Mouse (Mus musculus): ENCODE data around the gene Pnmal1. TPM values are rescaled to one million over a fixed set of nuclear protein-coding genes. Genes with fewer than 3 reads are reported as not detected.

Gene Pnmal1
- polyA plus RNA-seq, 1 experiment: 27.4 TPM

DNA sequence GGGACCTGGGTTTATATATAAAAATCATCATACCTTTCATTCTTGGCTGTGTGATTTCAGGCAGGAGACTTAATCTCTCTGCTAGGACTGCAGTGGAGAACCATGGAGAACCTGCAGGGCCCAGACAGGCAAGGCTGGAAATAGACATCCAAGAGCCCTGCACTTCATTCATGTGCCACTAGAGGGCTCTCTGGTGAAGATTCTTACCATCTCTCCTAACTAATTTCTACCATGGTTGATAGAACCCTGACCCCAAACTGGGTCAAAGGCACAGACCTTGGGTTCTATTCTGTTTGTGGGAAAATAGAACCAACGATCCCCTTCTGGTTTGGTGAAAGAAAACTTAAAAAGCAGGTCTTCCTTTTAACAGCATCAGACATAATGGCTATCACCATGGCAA lies 28.6 kb upstream of the Pnmal1 start:
- H3K27me3 ChIP-seq (ENCODE audit: control insufficient read depth, insufficient read depth, low read length): no peaks in the 10 kb centered on the region
- WGBS: 2% methylated on average over 1 of the region's 1 CpGs
- H3K4me3 ChIP-seq (replicated peaks; ENCODE audit: insufficient read depth, low read depth, low read length): no peak overlapping the region
- DNase-seq: peak; percentile 78 to 85
- no peak overlapping the region for H3K27ac ChIP-seq (ENCODE audit: insufficient read depth, low read length)
- TF ChIP-seq POLR2A (IDR thresholded peaks at IDR 0.05; ENCODE audit: borderline replicate concordance, insufficient read depth, low read length) (no peak), CTCF (IDR thresholded peaks at IDR 0.05; ENCODE audit: borderline replicate concordance, insufficient read depth, low read depth, low read length) (peak; percentile 68; the same call in 1 of the 2 replicates)
- H3K4me1 ChIP-seq (ENCODE audit: control insufficient read depth, insufficient read depth, low read length): no peaks in the 10 kb centered on the region

DNA sequence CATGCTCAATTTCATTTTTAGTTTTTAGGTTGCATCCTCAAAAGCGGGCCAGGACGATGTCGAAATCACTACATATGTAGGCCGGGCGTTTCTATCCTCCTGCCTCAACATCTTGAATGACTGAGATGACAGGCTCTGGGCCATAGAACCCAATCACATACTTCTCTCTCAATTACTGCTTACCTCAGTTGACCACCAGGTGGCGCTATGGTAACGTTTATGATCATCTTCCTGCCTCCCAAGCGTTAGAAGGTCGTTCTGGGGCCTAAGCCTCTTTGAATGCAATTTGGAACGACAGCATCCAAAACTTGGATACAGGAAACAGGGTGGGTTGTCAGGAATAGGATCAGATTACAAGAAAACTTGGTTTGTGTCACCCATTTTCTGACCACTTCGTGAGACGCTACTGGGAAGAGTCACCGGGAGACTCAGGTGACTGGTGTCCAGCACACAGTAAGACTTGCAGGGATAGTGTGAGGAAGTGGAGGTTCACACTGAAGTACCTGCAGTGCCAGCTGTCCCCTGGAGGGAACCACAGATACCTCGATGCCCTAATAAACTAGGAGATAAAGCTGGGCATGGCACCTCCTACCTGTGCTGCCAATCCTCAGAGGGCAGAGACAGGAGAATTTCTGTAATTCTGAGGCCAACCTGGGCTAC lies 27.4 kb upstream of the Pnmal1 start:
- H3K27me3 ChIP-seq (ENCODE audit: control insufficient read depth, insufficient read depth, low read length): no peaks in the 10 kb centered on the region
- TF ChIP-seq CTCF (IDR thresholded peaks at IDR 0.05; ENCODE audit: borderline replicate concordance, insufficient read depth, low read depth, low read length) (peak; percentile 78), POLR2A (IDR thresholded peaks at IDR 0.05; ENCODE audit: borderline replicate concordance, insufficient read depth, low read length) (no peak)
- H3K4me3 ChIP-seq (replicated peaks; ENCODE audit: insufficient read depth, low read depth, low read length): no peak overlapping the region
- no peak overlapping the region for H3K27ac ChIP-seq (ENCODE audit: insufficient read depth, low read length)
- DNase-seq: peak; percentile 84 to 91
- H3K4me1 ChIP-seq (ENCODE audit: control insufficient read depth, insufficient read depth, low read length): no peaks in the 10 kb centered on the region
- WGBS: 7% methylated on average over 14 of the region's 14 CpGs

DNA sequence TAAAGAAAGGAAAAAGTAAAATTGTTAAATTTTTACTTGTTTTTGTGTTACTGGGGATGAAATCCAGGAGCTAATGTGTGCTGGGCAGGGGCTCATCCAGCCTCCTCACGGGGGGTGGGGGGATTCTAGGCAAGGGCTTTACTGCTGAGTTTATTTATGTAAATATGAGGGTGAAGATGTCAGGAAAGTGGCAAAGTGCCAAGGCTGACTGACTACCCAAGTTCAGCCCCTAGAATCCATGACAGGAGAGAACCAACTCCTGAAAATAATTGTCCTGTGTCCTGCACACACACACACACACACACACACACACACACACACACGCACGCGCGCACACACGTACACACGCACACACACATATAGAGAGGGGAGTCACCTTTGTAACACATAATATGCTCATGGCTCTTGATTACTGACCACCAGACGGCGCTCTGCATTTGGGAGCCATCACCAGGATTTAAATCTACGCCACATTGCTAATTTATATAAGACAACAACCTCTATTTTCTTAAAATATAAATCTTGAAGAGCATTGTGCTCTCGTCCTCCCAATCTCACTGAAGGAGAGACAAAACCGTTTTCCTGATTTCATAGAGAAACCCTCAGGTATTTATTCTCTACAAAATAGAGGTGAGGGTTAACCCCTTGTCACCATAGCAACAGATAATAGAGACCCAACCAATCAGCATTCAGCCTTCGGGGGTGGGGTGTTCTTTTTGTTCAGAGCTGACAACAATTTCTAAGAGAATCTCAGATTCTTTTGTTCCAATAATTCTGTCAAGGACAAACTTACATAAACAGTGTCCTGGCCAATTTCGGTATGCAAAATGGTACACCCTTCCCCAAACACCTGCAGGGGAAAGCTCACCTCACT lies 26.5 kb upstream of the Pnmal1 start:
- peak; percentile 73 to 77 for DNase-seq
- no peak overlapping the region for H3K4me3 ChIP-seq (replicated peaks; ENCODE audit: insufficient read depth, low read depth, low read length)
- TF ChIP-seq CTCF (IDR thresholded peaks at IDR 0.05; ENCODE audit: borderline replicate concordance, insufficient read depth, low read depth, low read length) (peak; percentile 58; the same call in 1 of the 2 replicates), POLR2A (IDR thresholded peaks at IDR 0.05; ENCODE audit: borderline replicate concordance, insufficient read depth, low read length) (no peak)
- peaks cover under 1% of the 10 kb centered on the region; the same call in 1 of the 2 replicates for H3K4me1 ChIP-seq (ENCODE audit: control insufficient read depth, insufficient read depth, low read length)
- no peak overlapping the region for H3K27ac ChIP-seq (ENCODE audit: insufficient read depth, low read length)
- 21% methylated on average over 14 of the region's 14 CpGs for WGBS
- no peaks in the 10 kb centered on the region for H3K27me3 ChIP-seq (ENCODE audit: control insufficient read depth, insufficient read depth, low read length)

- Histone ChIP-seq H3K4me1 (ENCODE audit: control insufficient read depth, insufficient read depth, low read length) (peaks cover 4% of the 10 kb centered on the region), H3K27me3 (ENCODE audit: control insufficient read depth, insufficient read depth, low read length) (no peaks in the 10 kb centered on the region), H3K4me3 (replicated peaks; ENCODE audit: insufficient read depth, low read depth, low read length) (no peak overlapping the region), H3K27ac (ENCODE audit: insufficient read depth, low read length) (no peak overlapping the region)
- 51% methylated on average over 4 of the region's 4 CpGs for WGBS
- DNase-seq: peak in 1 of 2 experiments; percentile 37
- TF ChIP-seq POLR2A (IDR thresholded peaks at IDR 0.05; ENCODE audit: borderline replicate concordance, insufficient read depth, low read length) (no peak), CTCF (IDR thresholded peaks at IDR 0.05; ENCODE audit: borderline replicate concordance, insufficient read depth, low read depth, low read length) (peak; percentile 39; the same call in 1 of the 2 replicates)
Observed at GRCm38 (mm10) chr7:16937312-16937711, 22.2 kb upstream of the Pnmal1 start.

DNA sequence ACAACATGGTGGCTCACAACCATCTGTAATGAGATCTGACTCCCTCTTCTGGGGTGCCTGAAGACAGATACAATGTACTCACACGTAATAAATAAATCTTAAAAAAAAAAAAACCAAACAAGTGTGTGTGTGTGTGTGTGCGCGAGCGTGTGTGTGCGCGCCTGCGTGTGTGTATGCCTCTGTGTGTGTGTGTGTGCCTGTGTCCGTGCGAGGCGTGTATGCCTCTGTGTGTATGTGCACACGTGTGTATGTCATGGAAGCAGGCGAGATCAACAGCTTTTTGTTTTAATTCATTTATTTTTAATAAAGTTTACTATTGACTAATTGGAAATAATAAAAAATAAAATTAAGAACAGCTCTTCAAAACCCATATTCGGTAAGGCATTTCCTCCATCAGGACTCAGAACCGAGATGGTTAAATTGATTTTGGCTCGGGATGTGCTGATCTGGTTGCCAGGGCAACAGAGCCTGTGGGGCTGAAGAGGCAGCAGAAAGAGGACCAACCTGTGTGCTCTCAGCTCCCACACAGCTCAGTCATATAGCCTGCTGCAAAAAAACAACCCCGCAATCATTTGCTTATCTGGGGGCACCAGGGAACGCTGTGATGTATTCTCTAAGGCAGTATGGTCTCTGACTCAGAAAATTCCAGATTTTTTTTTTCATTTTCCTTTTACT lies 21.2 kb upstream of the Pnmal1 start:
- TF ChIP-seq CTCF (IDR thresholded peaks at IDR 0.05; ENCODE audit: borderline replicate concordance, insufficient read depth, low read depth, low read length): no peak
- TF ChIP-seq POLR2A (IDR thresholded peaks at IDR 0.05; ENCODE audit: borderline replicate concordance, insufficient read depth, low read length): no peak
- H3K27me3 ChIP-seq (ENCODE audit: control insufficient read depth, insufficient read depth, low read length): no peaks in the 10 kb centered on the region
- WGBS: 44% methylated on average over 17 of the region's 17 CpGs
- H3K4me1 ChIP-seq (ENCODE audit: control insufficient read depth, insufficient read depth, low read length): peaks cover 4% of the 10 kb centered on the region
- H3K4me3 ChIP-seq (replicated peaks; ENCODE audit: insufficient read depth, low read depth, low read length): no peak overlapping the region
- DNase-seq: peak; percentile 40 to 63
- H3K27ac ChIP-seq (ENCODE audit: insufficient read depth, low read length): no peak overlapping the region

DNA sequence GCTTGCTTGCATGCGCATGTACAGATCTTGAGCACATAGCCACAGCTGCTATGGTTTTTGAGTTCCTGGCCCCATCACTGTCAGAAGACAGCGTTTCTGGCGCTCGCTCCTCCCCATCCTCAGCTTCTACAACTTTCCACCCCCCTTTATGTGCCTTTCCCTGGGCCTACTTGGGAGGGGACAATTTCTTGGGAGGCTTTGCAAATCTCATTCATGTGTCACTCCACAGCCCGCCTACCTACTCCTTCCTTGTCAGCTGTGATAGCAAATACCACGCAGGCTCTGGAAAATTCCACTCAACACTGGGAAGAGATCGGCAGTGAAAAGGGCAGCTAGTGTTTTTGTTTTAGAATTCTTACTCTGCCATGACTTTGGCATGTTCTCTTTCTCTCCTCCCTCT lies 19.2 kb upstream of the Pnmal1 start:
- no peak overlapping the region for H3K27ac ChIP-seq (ENCODE audit: insufficient read depth, low read length)
- no peak overlapping the region for H3K4me3 ChIP-seq (replicated peaks; ENCODE audit: insufficient read depth, low read depth, low read length)
- no peak for DNase-seq
- TF ChIP-seq CTCF (IDR thresholded peaks at IDR 0.05; ENCODE audit: borderline replicate concordance, insufficient read depth, low read depth, low read length) (no peak), POLR2A (IDR thresholded peaks at IDR 0.05; ENCODE audit: borderline replicate concordance, insufficient read depth, low read length) (no peak)
- peaks cover 11% of the 10 kb centered on the region for H3K4me1 ChIP-seq (ENCODE audit: control insufficient read depth, insufficient read depth, low read length)
- no peaks in the 10 kb centered on the region for H3K27me3 ChIP-seq (ENCODE audit: control insufficient read depth, insufficient read depth, low read length)
- WGBS: 58% methylated on average over 7 of the region's 7 CpGs

DNA sequence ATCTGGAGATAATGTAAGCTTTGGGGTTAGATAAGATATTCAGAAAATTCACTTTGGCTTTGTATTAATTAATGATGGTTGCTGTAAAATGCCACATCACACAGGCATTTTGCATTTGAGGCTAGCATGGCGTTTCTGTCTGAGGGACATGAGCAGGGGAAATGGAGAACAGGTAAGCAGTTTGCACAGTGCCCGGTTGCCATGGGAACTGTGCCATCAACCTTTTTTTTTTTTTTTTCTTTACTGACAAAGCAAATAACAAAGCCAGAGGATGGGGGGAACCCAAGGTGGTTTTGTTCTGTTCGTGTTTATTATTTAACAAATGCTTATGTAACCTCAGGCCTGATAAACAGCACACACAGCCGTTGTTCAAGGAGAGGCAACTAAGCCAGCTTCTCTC lies 16.6 kb upstream of the Pnmal1 start:
- peaks cover 11% of the 10 kb centered on the region for H3K4me1 ChIP-seq (ENCODE audit: control insufficient read depth, insufficient read depth, low read length)
- WGBS: 36% methylated on average over 4 of the region's 4 CpGs

More for the DNA sequence above, 16.6 kb upstream of the Pnmal1 start:
- no peak for DNase-seq
- H3K27ac ChIP-seq (ENCODE audit: insufficient read depth, low read length): no peak overlapping the region
- H3K4me3 ChIP-seq (replicated peaks; ENCODE audit: insufficient read depth, low read depth, low read length): no peak overlapping the region
- no peaks in the 10 kb centered on the region for H3K27me3 ChIP-seq (ENCODE audit: control insufficient read depth, insufficient read depth, low read length)
- TF ChIP-seq POLR2A (IDR thresholded peaks at IDR 0.05; ENCODE audit: borderline replicate concordance, insufficient read depth, low read length): no peak
- TF ChIP-seq CTCF (IDR thresholded peaks at IDR 0.05; ENCODE audit: borderline replicate concordance, insufficient read depth, low read depth, low read length): no peak

All from cerebellum, adult 2 months (tissue).